Mouse (Mus musculus) gastrocnemius, postnatal 36 days (tissue): ENCODE measurements around the gene Nptx1. TPM values are rescaled to one million over a fixed set of nuclear protein-coding genes. Genes with fewer than 3 reads are reported as not detected.

Experiments used
- DNase-seq, 2 experiments: peaks; one replicate each; pipeline ENCODE4 v3.0.0; 2022
- intact Hi-C: fragments of 180-260 bp; cut with DNase I; formaldehyde crosslinking; loops from one replicate; pipeline ENCODE4 v1.15.1; 2025
- long read RNA-seq, 2 experiments: library from polyadenylated mRNA; stranded (forward); transcript quantifications; one replicate each; pipeline ENCODE4 v2.0.0; 2021
- total RNA-seq, 2 experiments: library from RNA; stranded (reverse); gene quantifications; 2 replicates each; pipeline ENCODE4 v1.2.3; 2021

The Nptx1 gene
- under 1 TPM in 1 of 2 experiments, not detected in 1; 0.10 TPM for total RNA-seq
- long read RNA-seq, experiment 1, result 0 reads
- long read RNA-seq, experiment 2, result 0 reads

GRCm38 (mm10) chr11:119547183-119547921 lies at the start of gene Nptx1:
Nptx1 (minus strand) TSS chr11:119547753.
- intact Hi-C loops, result no loop called here
- DNase-seq, result no peak

DNA sequence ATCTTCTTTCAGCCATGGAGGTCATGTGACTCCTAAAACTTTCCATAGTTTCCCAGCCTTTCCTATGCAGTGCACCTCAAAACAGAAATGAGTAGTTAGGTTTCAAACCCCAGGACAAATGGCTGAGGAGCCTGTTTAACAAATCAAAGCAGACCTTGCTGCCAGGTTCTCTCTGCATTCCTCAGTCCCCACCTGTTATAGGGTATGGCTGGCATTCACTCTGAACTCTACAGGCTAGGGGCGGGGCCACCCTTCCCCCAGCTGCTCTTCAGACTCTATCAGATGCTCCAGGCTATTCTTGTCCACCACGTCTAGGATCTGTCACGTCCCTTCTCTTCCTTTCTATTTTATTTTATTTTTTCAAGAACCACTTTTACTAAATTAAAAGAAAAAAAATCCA lies 46.4 kb upstream of the Nptx1 start:
- intact Hi-C loops, result no loop called here
- no peak for DNase-seq

DNA sequence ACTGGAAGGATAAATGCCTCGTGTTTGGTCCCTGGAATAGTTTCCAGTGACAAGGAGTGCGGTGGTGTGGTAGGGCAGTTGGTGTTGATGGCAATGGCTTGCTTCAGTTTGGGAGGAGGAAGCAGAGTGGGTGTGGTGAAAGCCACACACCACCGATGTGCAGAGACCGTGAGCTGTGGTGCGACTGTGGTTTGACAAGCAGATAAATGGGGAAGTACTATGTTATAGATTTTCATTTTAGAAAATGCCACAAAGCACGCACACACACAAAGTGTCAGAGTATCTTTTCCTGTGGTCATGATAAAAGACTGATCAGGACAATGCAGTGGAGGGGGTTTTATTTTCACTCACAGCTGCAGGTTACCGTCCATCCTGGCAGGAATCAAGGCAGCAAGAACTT lies 41.7 kb upstream of the Nptx1 start:
- intact Hi-C loops, result no loop called here

GRCm38 (mm10) chr11:119587112-119587511 lies 39.6 kb upstream of the Nptx1 start:
- DNase-seq, result no peak
- intact Hi-C loops, result no loop called here

More for the DNA sequence above, 41.7 kb upstream of the Nptx1 start:
- no peak for DNase-seq

DNA sequence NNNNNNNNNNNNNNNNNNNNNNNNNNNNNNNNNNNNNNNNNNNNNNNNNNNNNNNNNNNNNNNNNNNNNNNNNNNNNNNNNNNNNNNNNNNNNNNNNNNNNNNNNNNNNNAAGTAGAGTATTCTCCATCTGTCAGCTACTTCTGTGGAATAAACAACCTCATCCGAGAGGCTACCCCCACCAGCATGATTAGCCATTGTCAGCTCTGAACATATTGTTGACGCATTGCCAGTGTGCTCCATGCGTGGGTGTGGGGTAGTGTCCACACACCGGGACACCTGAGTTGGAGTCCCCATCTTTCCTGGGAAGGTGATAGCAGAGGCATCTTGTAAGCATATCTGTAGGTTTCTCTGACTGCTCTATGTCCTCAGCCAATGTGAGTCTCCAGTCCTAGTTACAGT lies 39.0 kb upstream of the Nptx1 start:
- intact Hi-C loops, result no loop called here
- no peak for DNase-seq

DNA sequence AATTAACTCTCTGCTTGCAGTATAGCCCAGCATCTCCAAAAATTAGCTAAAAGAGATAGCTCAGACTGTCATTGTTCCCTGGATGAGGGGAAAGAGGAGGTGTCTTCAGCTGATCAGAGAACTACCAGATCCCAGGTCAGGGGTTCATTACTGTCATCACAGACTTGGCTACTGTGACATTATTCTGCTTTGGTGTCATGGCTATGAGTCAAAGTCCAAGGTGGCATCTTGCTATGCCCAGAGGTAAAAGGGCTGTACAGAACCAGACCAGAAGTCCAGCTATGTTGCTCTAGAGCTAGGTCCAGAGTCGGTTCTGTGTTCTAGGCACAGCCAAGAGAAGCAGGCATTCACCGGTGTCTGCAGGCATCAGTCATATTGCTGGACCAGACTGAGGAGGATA lies 30.2 kb upstream of the Nptx1 start:
- intact Hi-C loops, result no loop called here
- DNase-seq, result no peak

- intact Hi-C loops, result no loop called here
These were observed 29.3 kb upstream of the Nptx1 start for GRCm38 (mm10) chr11:119576855-119577254.

GRCm38 (mm10) chr11:119572316-119573010 lies 24.9 kb upstream of the Nptx1 start:
- intact Hi-C loops, result no loop called here
- no peak for DNase-seq

More at GRCm38 (mm10) chr11:119576855-119577254, 29.3 kb upstream of the Nptx1 start:
- DNase-seq, result no peak

DNA sequence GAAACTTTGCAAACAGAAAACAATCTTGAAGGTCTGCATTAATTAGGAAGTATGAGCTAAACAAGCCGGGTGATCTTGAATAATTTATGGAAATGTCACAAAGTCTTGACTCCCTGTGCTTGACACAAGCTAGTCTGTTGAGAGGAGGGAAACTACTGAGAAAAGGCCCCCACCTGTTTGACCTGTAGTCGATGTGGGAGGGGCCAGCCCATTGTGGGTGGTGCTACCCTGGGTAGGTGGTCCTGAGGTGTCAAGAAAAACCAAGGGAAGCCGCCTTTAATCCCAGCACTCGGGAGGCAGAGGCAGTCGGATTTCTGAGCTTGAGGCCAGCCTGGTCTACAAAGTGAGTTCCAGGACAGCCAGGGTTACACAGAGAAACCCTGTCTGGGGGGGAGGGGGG lies 18.6 kb upstream of the Nptx1 start:
- intact Hi-C loops, result no loop called here
- no peak for DNase-seq

DNA sequence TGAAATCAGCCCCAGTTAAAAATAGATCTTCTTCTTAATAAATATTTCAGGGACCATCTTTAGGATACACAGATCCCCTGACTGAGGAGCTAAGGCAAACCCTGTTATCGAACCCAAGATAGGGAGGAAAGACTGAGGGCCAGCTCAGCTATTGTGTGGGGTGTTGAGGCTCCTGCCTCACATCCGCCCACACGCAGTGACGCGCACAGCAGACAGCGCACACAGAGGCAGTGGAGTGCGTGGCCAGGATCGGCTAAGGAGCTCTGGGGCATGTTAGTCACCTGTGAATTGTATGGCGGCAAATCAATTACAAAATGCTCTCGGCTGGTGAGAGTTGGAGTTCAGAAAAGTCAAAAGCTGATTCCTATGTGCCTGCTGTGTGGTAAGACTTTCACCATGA lies 18.1 kb upstream of the Nptx1 start:
- intact Hi-C loops, result no loop called here
- DNase-seq, result no peak

GRCm38 (mm10) chr11:119565021-119565420 lies 17.5 kb upstream of the Nptx1 start:
- no peak for DNase-seq
- intact Hi-C loops, result no loop called here

GRCm38 (mm10) chr11:119564383-119564782 lies 16.8 kb upstream of the Nptx1 start:
- intact Hi-C loops, result no loop called here
- DNase-seq, result no peak

GRCm38 (mm10) chr11:119563166-119563565 lies 15.6 kb upstream of the Nptx1 start:
- intact Hi-C loops, result no loop called here
- no peak for DNase-seq

GRCm38 (mm10) chr11:119562286-119562685 lies 14.7 kb upstream of the Nptx1 start:
- no peak for DNase-seq
- intact Hi-C loops, result no loop called here

GRCm38 (mm10) chr11:119558870-119559610 lies 11.5 kb upstream of the Nptx1 start:
- intact Hi-C loops, result no loop called here
- DNase-seq, result no peak

DNA sequence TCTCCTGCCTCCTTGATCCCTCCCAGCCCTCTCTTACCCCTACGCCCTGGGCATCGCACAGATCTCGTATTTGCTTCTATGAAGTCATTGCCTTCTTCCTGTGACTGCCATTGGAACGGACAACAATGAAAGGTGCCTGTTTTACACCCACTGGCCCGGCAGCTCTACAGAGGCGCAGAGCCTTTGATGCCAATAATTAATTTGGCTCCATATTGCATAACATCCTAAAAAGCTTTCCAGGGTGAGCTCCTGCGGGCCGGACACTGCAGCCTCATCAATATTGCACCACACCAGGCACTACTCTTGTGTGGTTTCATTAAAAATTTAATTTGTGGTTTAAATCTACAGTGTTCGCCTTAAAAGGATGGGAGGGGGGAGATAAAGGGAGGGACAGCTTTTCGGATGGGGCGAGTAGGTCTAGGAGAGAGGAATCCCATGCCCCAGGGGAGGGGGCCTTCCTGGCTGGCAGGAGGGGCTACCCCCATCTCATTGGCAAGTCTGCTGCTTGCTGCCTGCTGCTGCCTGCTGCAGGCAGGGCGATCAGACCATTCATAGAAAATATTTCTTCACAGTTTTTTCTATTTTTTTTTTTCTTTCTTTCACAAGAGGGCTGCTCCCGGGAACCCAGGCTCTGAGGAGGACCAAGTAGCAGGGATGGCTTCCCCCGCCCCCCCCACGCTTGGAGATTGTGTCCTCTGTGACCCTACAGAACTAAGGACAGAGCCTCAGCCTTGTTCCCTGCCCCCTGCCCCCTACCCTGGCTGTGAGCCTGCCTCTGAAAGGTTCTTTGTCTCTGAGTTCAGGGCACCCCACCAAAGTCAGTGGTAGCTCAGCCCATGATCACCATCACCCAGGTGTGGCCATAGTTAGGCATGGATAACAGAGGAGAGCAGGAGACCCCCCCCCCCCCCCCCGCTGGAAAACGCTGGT lies 10.7 kb upstream of the Nptx1 start:
- intact Hi-C loops, result no loop called here
- no peak for DNase-seq

DNA sequence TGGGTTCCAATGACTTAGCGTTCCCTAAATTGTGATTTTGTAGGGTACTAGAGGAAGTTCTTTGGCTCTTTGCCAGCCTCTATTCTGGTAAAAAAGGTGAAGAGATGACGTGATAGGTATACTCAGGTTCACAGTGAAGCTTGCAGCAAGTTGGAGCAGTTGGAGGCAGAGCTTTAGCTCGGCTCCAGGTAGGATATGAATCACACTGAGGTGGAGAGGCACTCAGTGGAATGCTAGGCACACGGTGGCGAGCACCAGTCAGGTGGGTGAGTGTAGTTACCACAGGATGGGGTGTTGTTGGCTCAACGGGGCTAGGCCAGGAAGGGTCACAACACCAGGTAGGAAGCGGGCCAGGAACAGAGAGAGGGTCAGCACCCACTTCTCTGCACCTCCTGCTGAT lies 7.6 kb upstream of the Nptx1 start:
- intact Hi-C loops, result no loop called here

GRCm38 (mm10) chr11:119554706-119555105 lies 7.2 kb upstream of the Nptx1 start:
- intact Hi-C loops, result no loop called here
- no peak for DNase-seq

More for the DNA sequence above, 7.6 kb upstream of the Nptx1 start:
- DNase-seq, result no peak

DNA sequence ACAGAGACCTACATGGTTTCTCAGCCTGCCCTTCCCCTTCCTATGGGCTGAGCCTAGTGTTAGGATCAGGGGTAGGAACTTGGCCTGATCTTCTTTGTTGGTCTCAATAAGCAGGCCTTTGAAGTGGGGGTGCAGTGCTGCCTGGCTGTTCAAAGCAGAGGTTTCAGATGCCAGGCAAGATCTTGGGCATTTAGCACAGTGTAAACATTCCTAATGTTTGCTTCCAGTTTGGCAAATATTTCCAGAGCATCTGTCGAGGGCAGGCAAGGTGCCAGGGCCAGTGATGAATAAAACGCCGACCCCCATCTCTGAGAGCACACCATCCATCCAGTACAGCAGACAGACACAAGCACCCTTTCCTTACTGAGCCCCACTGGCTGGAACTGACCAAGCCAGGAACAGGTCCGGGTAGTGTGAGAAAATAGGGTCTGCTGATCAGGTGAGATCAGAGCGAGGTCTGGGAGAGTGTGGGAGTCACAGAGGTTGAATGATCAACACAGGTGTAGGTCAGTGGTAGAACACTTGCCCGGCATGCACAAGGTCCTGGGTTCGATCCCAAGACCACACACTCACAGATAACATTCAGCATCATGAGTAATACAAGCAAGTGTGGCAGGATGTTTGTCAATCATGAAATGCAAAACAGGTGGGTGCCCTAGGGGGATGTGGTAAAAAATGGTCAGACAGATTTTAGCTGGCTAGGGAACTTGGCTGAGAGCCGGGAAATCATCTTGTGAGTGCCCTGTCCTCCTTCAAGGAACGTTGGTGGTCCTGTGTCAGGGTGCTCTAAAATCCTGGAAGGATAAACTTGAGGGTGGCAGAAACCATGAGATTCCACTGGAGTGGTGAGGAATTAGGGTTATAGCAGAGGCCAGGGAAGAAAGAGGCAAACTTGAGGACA lies 5.6 kb upstream of the Nptx1 start:
- DNase-seq, result no peak
- intact Hi-C loops, result no loop called here
